ENCODE assay signal across 22 mouse cellular contexts in the genomic region with DNA sequence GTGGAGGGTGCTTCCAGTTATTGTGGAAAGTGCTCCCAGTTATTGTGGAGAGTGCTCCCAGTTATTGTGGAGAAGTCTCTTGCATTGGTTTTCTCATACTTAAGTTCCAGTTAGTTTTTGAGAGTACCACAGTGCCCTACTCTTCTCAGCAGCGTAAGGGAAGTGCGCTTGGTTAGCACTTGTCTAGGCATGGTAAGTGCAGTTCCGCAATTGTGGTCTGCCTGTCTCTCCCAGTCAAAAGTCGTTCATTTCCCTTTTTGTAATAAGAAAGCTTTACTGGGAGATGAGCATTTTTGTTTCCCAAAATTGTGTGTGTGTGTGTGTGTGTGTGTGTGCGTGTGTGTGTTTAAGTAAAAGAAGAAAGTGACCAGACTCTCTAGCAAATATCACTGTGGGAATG. TPM values are rescaled to one million over a fixed set of nuclear protein-coding genes. Genes with fewer than 3 reads are reported as not detected.
A peak's percentile ranks its signal among the peaks of the same experiment; 100 is the strongest.
DNase-seq lines count a peak whose midpoint lies in the region; ATAC-seq and TF ChIP-seq lines count a peak whose summit lies in the region.
"Had no signal": no experiment of that assay in that cellular context is flagged by ENCODE, and none has a peak within 500 bp of the region (broad histone marks: within the 10 kb centered on the region; RNA-seq: fewer than 3 reads in every experiment).

No protein-coding gene starts in this region.

- H3K27ac ChIP-seq in liver, postnatal 0 days (ENCODE audit: low read depth) = peak overlapping the region; percentile 44; the same call in 1 of the 2 replicates
- H3K27ac ChIP-seq in bone marrow macrophage, adult 2 months (ENCODE audit: insufficient read depth, low read depth, low read length) = peak overlapping the region; percentile 81
- H3K27ac ChIP-seq: embryonic facial prominence, embryonic 13.5 days; heart, adult 2 months; hindbrain, postnatal 0 days; limb, embryonic 10.5 days; midbrain, embryonic 13.5 days; stomach, embryonic 15.5 days had no signal

- TF ChIP-seq POLR2A in bone marrow macrophage, adult 2 months (IDR thresholded peaks at IDR 0.05; ENCODE audit: borderline replicate concordance, low read depth, low read length) = no peak

- peak; percentile 33; the same call in 1 of the 2 replicates for TF ChIP-seq EP300 in liver, postnatal 0 days (IDR thresholded peaks at IDR 0.05; ENCODE audit: low read depth)

- 0 out of 2 replicates have a peak overlapping the region, but pooled peaks have one; percentile 26 for H3K4me2 ChIP-seq in liver, postnatal 0 days (ENCODE audit: low read depth, low read length)
- H3K4me2 ChIP-seq: embryonic facial prominence, embryonic 13.5 days; lung, embryonic 14.5 days; midbrain, embryonic 13.5 days; stomach, embryonic 15.5 days had no signal

- ATAC-seq in liver, postnatal 0 days = peak; percentile 46
- peak; percentile 74 for ATAC-seq in granulocyte monocyte progenitor cell, adult 5-6 weeks (replicated peaks; ENCODE audit: poor library complexity, severe bottlenecking)
- peak; percentile 82 for ATAC-seq in monocyte, adult 5-6 weeks (replicated peaks; ENCODE audit: insufficient number of reproducible peaks, low FRiP score, low TSS enrichment, poor library complexity, severe bottlenecking)
- ATAC-seq in cerebellum, adult (ENCODE audit: insufficient number of reproducible peaks, low FRiP score, low TSS enrichment) = no peak
- ATAC-seq: hindbrain, postnatal 0 days; midbrain, embryonic 13.5 days had no signal

- WGBS in liver, postnatal 0 days (ENCODE audit: insufficient replicate concordance) = 29% methylated on average over 5 of the region's 5 CpGs

- H3K4me1 ChIP-seq in liver, postnatal 0 days (ENCODE audit: insufficient read depth) = peaks cover 26% of the 10 kb centered on the region
- H3K4me1 ChIP-seq in bone marrow macrophage, adult 2 months (ENCODE audit: control insufficient read depth, insufficient read depth, low read length) = peaks cover 52% of the 10 kb centered on the region
- H3K4me1 ChIP-seq: stomach, embryonic 15.5 days had no signal

- no peak for TF ChIP-seq CTCF in liver, postnatal 0 days (IDR thresholded peaks at IDR 0.05; ENCODE audit: low read depth)
- TF ChIP-seq CTCF in bone marrow macrophage, adult 2 months (IDR thresholded peaks at IDR 0.05; ENCODE audit: low read depth, low read length) = no peak

- H3K4me3 ChIP-seq in liver, postnatal 0 days (ENCODE audit: low read depth, low read length) = no peak overlapping the region
- H3K4me3 ChIP-seq in bone marrow macrophage, adult 2 months (ENCODE audit: insufficient read depth, low read length) = no peak overlapping the region
- H3K4me3 ChIP-seq: embryonic facial prominence, embryonic 13.5 days; heart, adult 2 months; limb, embryonic 10.5 days; midbrain, embryonic 13.5 days; stomach, embryonic 15.5 days had no signal

- no peak for DNase-seq in liver, postnatal 0 days
- DNase-seq in liver = no peak
- no peak for DNase-seq in embryo, embryonic 9.5 days (ENCODE audit: extremely low spot score)
- no peak for DNase-seq in gastrocnemius, postnatal 25 days
- DNase-seq: adrenal gland, postnatal 14 days; cerebellum, postnatal 25 days; heart, postnatal 10 days; kidney, adult 8-10 months; kidney, postnatal 4 days; lung, embryonic 14.5 days; right cerebral cortex, postnatal 25 days; thymus, postnatal 14 days had no signal

- H3K9me3 ChIP-seq in liver, postnatal 0 days (ENCODE audit: low read length) = no peaks in the 10 kb centered on the region
- H3K9me3 ChIP-seq: embryonic facial prominence, embryonic 13.5 days; limb, embryonic 10.5 days; midbrain, embryonic 13.5 days; stomach, embryonic 15.5 days had no signal

- H3K27me3 ChIP-seq in liver, postnatal 0 days (ENCODE audit: insufficient read depth, low read length) = no peaks in the 10 kb centered on the region
- H3K27me3 ChIP-seq: embryonic facial prominence, embryonic 13.5 days; midbrain, embryonic 13.5 days; stomach, embryonic 15.5 days had no signal

- no peak overlapping the region for H3K9ac ChIP-seq in liver, postnatal 0 days (replicated peaks)
- H3K9ac ChIP-seq: embryonic facial prominence, embryonic 13.5 days; lung, embryonic 14.5 days; midbrain, embryonic 13.5 days; stomach, embryonic 15.5 days had no signal

- H3K36me3 ChIP-seq in liver, postnatal 0 days (replicated peaks; ENCODE audit: insufficient read depth, low read length) = no peaks in the 10 kb centered on the region
- H3K36me3 ChIP-seq: embryonic facial prominence, embryonic 13.5 days; midbrain, embryonic 13.5 days; stomach, embryonic 15.5 days had no signal

RNA-seq across cellular contexts. Expression of a gene that starts 17.6 kb away (rescaled TPM):
- polyA plus RNA-seq in liver, postnatal 0 days (2015; fragmentation: Nextera tagmentation; extraction: Ambion mirVana) = 3.2 and 3.3 TPM in 2 replicates
- polyA plus RNA-seq in bone marrow macrophage, adult 2 months (2012; ENCODE audit: insufficient read depth, insufficient read length, missing spikeins) = 1.6 and 1.7 TPM in 2 replicates
- total RNA-seq in granulocyte monocyte progenitor cell, adult 5-6 weeks (2014; fragmentation: Nextera tagmentation) = 3.2 and 3.8 TPM in 2 replicates
- total RNA-seq in granulocyte monocyte progenitor cell, adult 5-6 weeks (2017) = 1.8 and 1.9 TPM in 2 replicates
- total RNA-seq in monocyte, adult 5-6 weeks (2017) = 2.9 to 5.0 TPM (median 4.5 TPM) in 3 replicates
- 10 to 100 TPM; 14.1 to 23.8 TPM for total RNA-seq in gastrocnemius, postnatal 25 days (2021)
